Mouse (Mus musculus): ENCODE results near the gene Bpnt1. TPM values are rescaled to one million over a fixed set of nuclear protein-coding genes. Genes with fewer than 3 reads are reported as not detected.
A peak's percentile ranks its signal among the peaks of the same experiment; 100 is the strongest.

The Bpnt1 gene
- total and polyA plus RNA-seq, 2 experiments from 2014 or later = 64.9 to 78.2 TPM

GRCm38 (mm10) chr1:185367383-185367782, 35.4 kb downstream of the Bpnt1 start:
- no peak overlapping the region for H3K27ac ChIP-seq (ENCODE audit: low read depth, low read length)
- no peak for TF ChIP-seq CTCF (IDR thresholded peaks at IDR 0.05)
- no peak overlapping the region for H3K4me2 ChIP-seq (ENCODE audit: low read depth, low read length, poor library complexity, severe bottlenecking)
- H3K27me3 ChIP-seq (ENCODE audit: insufficient read depth, low read length) = no peaks in the 10 kb centered on the region
- H3K9me3 ChIP-seq (ENCODE audit: low read length) = no peaks in the 10 kb centered on the region
- peaks cover 14% of the 10 kb centered on the region for H3K36me3 ChIP-seq (ENCODE audit: insufficient read depth, low read length)
- 89% methylated on average over 6 of the region's 6 CpGs for WGBS
- H3K4me1 ChIP-seq (ENCODE audit: insufficient read depth, low read length) = peaks cover 10% of the 10 kb centered on the region; the same call in 1 of the 2 replicates
- ATAC-seq (ENCODE audit: low FRiP score) = no peak
- H3K9ac ChIP-seq (replicated peaks; ENCODE audit: low read length, poor library complexity, severe bottlenecking) = no peak overlapping the region
- no peak overlapping the region for H3K4me3 ChIP-seq (ENCODE audit: low read depth, low read length)
- DNase-seq (ENCODE audit: low spot score) = no peak

- Histone ChIP-seq H3K27me3 (ENCODE audit: insufficient read depth, low read length) (no peaks in the 10 kb centered on the region), H3K9me3 (ENCODE audit: low read length) (no peaks in the 10 kb centered on the region), H3K27ac (ENCODE audit: low read depth, low read length) (no peak overlapping the region), H3K4me3 (ENCODE audit: low read depth, low read length) (no peak overlapping the region), H3K9ac (replicated peaks; ENCODE audit: low read length, poor library complexity, severe bottlenecking) (no peak overlapping the region), H3K4me2 (ENCODE audit: low read depth, low read length, poor library complexity, severe bottlenecking) (no peak overlapping the region), H3K36me3 (ENCODE audit: insufficient read depth, low read length) (peaks cover 27% of the 10 kb centered on the region), H3K4me1 (ENCODE audit: insufficient read depth, low read length) (no peaks in the 10 kb centered on the region; the same call in 1 of the 2 replicates)
- no peak for TF ChIP-seq CTCF (IDR thresholded peaks at IDR 0.05)
- 93% methylated on average over 6 of the region's 6 CpGs for WGBS
- DNase-seq (ENCODE audit: low spot score) = no peak
- ATAC-seq (ENCODE audit: low FRiP score) = no peak
Observed at GRCm38 (mm10) chr1:185369979-185370378, 38.0 kb downstream of the Bpnt1 start.

GRCm38 (mm10) chr1:185376390-185376789, 44.4 kb downstream of the Bpnt1 start:
- H3K9me3 ChIP-seq (ENCODE audit: low read length) = no peaks in the 10 kb centered on the region
- H3K4me2 ChIP-seq (ENCODE audit: low read depth, low read length, poor library complexity, severe bottlenecking) = no peak overlapping the region
- no peak for DNase-seq (ENCODE audit: low spot score)
- H3K27ac ChIP-seq (ENCODE audit: low read depth, low read length) = no peak overlapping the region
- H3K27me3 ChIP-seq (ENCODE audit: insufficient read depth, low read length) = no peaks in the 10 kb centered on the region
- no peaks in the 10 kb centered on the region for H3K4me1 ChIP-seq (ENCODE audit: insufficient read depth, low read length)
- no peak overlapping the region for H3K4me3 ChIP-seq (ENCODE audit: low read depth, low read length)
- peaks cover 54% of the 10 kb centered on the region for H3K36me3 ChIP-seq (ENCODE audit: insufficient read depth, low read length)
- H3K9ac ChIP-seq (replicated peaks; ENCODE audit: low read length, poor library complexity, severe bottlenecking) = no peak overlapping the region
- no peak for TF ChIP-seq CTCF (IDR thresholded peaks at IDR 0.05)
- ATAC-seq (ENCODE audit: low FRiP score) = no peak

- no peak for TF ChIP-seq CTCF (IDR thresholded peaks at IDR 0.05)
- H3K9me3 ChIP-seq (ENCODE audit: low read length) = no peaks in the 10 kb centered on the region
- H3K36me3 ChIP-seq (ENCODE audit: insufficient read depth, low read length) = peaks cover 55% of the 10 kb centered on the region
- H3K9ac ChIP-seq (replicated peaks; ENCODE audit: low read length, poor library complexity, severe bottlenecking) = no peak overlapping the region
- DNase-seq (ENCODE audit: low spot score) (no peak), ATAC-seq (ENCODE audit: low FRiP score) (no peak)
- H3K4me3 ChIP-seq (ENCODE audit: low read depth, low read length) = no peak overlapping the region
- H3K4me2 ChIP-seq (ENCODE audit: low read depth, low read length, poor library complexity, severe bottlenecking) = no peak overlapping the region
- no peak overlapping the region for H3K27ac ChIP-seq (ENCODE audit: low read depth, low read length)
- no peaks in the 10 kb centered on the region for H3K27me3 ChIP-seq (ENCODE audit: insufficient read depth, low read length)
- 97% methylated on average over 2 of the region's 2 CpGs for WGBS
- H3K4me1 ChIP-seq (ENCODE audit: insufficient read depth, low read length) = no peaks in the 10 kb centered on the region
Observed at GRCm38 (mm10) chr1:185377429-185377828, 45.5 kb downstream of the Bpnt1 start.

- no peaks in the 10 kb centered on the region for H3K9me3 ChIP-seq (ENCODE audit: low read length)
- H3K4me1 ChIP-seq (ENCODE audit: insufficient read depth, low read length) = no peaks in the 10 kb centered on the region
- no peak overlapping the region for H3K27ac ChIP-seq (ENCODE audit: low read depth, low read length)
- DNase-seq (ENCODE audit: low spot score) = no peak
- no peak overlapping the region for H3K4me2 ChIP-seq (ENCODE audit: low read depth, low read length, poor library complexity, severe bottlenecking)
- no peak overlapping the region for H3K4me3 ChIP-seq (ENCODE audit: low read depth, low read length)
- no peaks in the 10 kb centered on the region for H3K27me3 ChIP-seq (ENCODE audit: insufficient read depth, low read length)
- no peak for TF ChIP-seq CTCF (IDR thresholded peaks at IDR 0.05)
- no peak for ATAC-seq (ENCODE audit: low FRiP score)
- 95% methylated on average over 5 of the region's 5 CpGs for WGBS
- H3K36me3 ChIP-seq (ENCODE audit: insufficient read depth, low read length) = peaks cover 52% of the 10 kb centered on the region
- H3K9ac ChIP-seq (replicated peaks; ENCODE audit: low read length, poor library complexity, severe bottlenecking) = no peak overlapping the region
Observed at GRCm38 (mm10) chr1:185401615-185402014, 69.7 kb downstream of the Bpnt1 start.

GRCm38 (mm10) chr1:185404021-185404420, 72.1 kb downstream of the Bpnt1 start:
- TF ChIP-seq CTCF (IDR thresholded peaks at IDR 0.05) = peak; percentile 82
- Histone ChIP-seq H3K27me3 (ENCODE audit: insufficient read depth, low read length) (no peaks in the 10 kb centered on the region), H3K9me3 (ENCODE audit: low read length) (no peaks in the 10 kb centered on the region), H3K4me3 (ENCODE audit: low read depth, low read length) (no peak overlapping the region), H3K36me3 (ENCODE audit: insufficient read depth, low read length) (peaks cover 55% of the 10 kb centered on the region), H3K9ac (replicated peaks; ENCODE audit: low read length, poor library complexity, severe bottlenecking) (no peak overlapping the region), H3K27ac (ENCODE audit: low read depth, low read length) (no peak overlapping the region), H3K4me1 (ENCODE audit: insufficient read depth, low read length) (no peaks in the 10 kb centered on the region), H3K4me2 (ENCODE audit: low read depth, low read length, poor library complexity, severe bottlenecking) (no peak overlapping the region)
- 21% methylated on average over 2 of the region's 2 CpGs for WGBS
- ATAC-seq (ENCODE audit: low FRiP score) (no peak), DNase-seq (ENCODE audit: low spot score) (peak; percentile 53)

Data from midbrain, postnatal 0 days (tissue).